11 mouse cellular contexts compared by ENCODE assay signal in the genomic region with DNA sequence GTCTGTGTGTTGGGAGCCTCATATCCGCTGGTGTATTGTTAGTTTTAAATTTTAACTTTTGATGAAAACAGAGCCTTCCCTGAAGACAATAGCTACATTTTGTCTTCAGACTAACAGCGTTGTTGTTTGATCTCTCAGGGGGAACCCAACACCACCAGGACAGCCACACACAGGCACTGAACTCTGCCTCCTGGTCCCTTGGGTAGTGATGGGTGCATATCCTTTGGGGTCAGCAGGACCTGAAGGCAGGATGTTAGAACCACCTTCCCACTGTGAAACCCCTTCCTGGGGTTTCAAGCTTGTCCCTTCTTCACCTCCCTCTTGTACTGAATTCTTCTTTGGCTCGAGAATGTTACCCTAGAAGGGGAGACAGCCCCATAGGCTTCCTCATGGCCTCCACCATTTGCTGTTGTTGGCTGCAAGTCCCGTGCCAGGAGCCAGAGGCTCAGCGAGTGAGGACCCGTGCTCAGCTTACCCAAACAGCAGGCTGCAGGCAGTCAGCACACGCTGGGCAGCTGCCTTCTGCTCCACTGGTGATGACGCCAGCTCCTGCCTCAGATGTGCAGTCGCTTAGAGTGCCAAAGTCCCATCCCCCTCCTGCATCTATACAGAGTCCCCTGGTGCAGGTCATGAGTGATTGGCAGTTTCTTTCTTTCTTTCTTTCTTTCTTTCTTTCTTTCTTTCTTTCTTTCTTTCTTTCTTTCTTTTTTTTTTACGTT.
A peak's percentile ranks its signal among the peaks of the same experiment; 100 is the strongest.
DNase-seq lines count a peak whose midpoint lies in the region; ATAC-seq and TF ChIP-seq lines count a peak whose summit lies in the region.
"Had no signal": no experiment of that assay in that cellular context is flagged by ENCODE, and none has a peak within 500 bp of the region (broad histone marks: within the 10 kb centered on the region; RNA-seq: fewer than 3 reads in every experiment).

No protein-coding gene starts in this region.

- ATAC-seq in embryonic facial prominence, embryonic 11.5 days (replicated peaks; ENCODE audit: insufficient number of reproducible peaks, low FRiP score, low TSS enrichment, low read depth): 0 out of 2 replicates have a peak, but pooled peaks have one; percentile 67
- peak; percentile 58 for ATAC-seq in G1E (ENCODE audit: extremely low read depth, insufficient number of reproducible peaks, low FRiP score, poor library complexity, severe bottlenecking)
- peak; percentile 95 for ATAC-seq in forebrain, embryonic 13.5 days

- no peak for DNase-seq in embryonic facial prominence, embryonic 11.5 days (ENCODE audit: low spot score)
- DNase-seq in embryonic facial prominence, embryonic 10.5 days (ENCODE audit: low spot score): no peak
- DNase-seq in G1E (ENCODE audit: low spot score): peak; percentile 18
- DNase-seq in midbrain, embryonic 10.5 days (ENCODE audit: low spot score): peak; percentile 20
- DNase-seq in urinary bladder, postnatal 36 days (ENCODE audit: low spot score in 2 of 2): no peak
- no peak for DNase-seq in adrenal gland, postnatal 4 days (ENCODE audit: low spot score in 2 of 2)
- DNase-seq in cerebellum, adult 9-11 months: no peak
- DNase-seq: B cell, adult 2 months; thymus, adult 2 months had no signal

- no peak overlapping the region for H3K9ac ChIP-seq in embryonic facial prominence, embryonic 11.5 days (replicated peaks; ENCODE audit: low read length)
- H3K9ac ChIP-seq in forebrain, embryonic 13.5 days: no peak overlapping the region
- H3K9ac ChIP-seq: limb, embryonic 12.5 days had no signal

- H3K27ac ChIP-seq in embryonic facial prominence, embryonic 11.5 days (replicated peaks; ENCODE audit: low read depth, low read length): no peak overlapping the region
- no peak overlapping the region for H3K27ac ChIP-seq in embryonic facial prominence, embryonic 10.5 days (replicated peaks)
- H3K27ac ChIP-seq in forebrain, embryonic 13.5 days: 0 out of 2 replicates have a peak overlapping the region, but pooled peaks have one; percentile 33
- peak overlapping the region; percentile 46 for H3K27ac ChIP-seq in midbrain, embryonic 10.5 days (replicated peaks)
- H3K27ac ChIP-seq: limb, embryonic 12.5 days had no signal

- 49% methylated on average over 10 of the region's 10 CpGs for WGBS in embryonic facial prominence, embryonic 11.5 days
- 55% methylated on average over 10 of the region's 10 CpGs for WGBS in embryonic facial prominence, embryonic 10.5 days
- WGBS in forebrain, embryonic 13.5 days: 18% methylated on average over 10 of the region's 10 CpGs
- 48% methylated on average over 10 of the region's 10 CpGs for WGBS in midbrain, embryonic 10.5 days

- no peak overlapping the region for H3K4me3 ChIP-seq in embryonic facial prominence, embryonic 11.5 days (ENCODE audit: low read depth, low read length)
- no peak overlapping the region for H3K4me3 ChIP-seq in embryonic facial prominence, embryonic 10.5 days
- H3K4me3 ChIP-seq in G1E (ENCODE audit: low read depth, low read length): peak overlapping the region; percentile 62; the same call in 1 of the 2 replicates
- H3K4me3 ChIP-seq in forebrain, embryonic 13.5 days: no peak overlapping the region
- H3K4me3 ChIP-seq in midbrain, embryonic 10.5 days: no peak overlapping the region
- H3K4me3 ChIP-seq: limb, embryonic 12.5 days had no signal

- H3K4me1 ChIP-seq in embryonic facial prominence, embryonic 11.5 days (ENCODE audit: control insufficient read depth, insufficient read depth, low read length): no peaks in the 10 kb centered on the region
- H3K4me1 ChIP-seq in embryonic facial prominence, embryonic 10.5 days: 0 out of 2 replicates have a peak, but pooled peaks cover 9% of the 10 kb centered on the region
- peaks cover 51% of the 10 kb centered on the region for H3K4me1 ChIP-seq in G1E (ENCODE audit: insufficient read depth, low read depth, low read length)
- H3K4me1 ChIP-seq in forebrain, embryonic 13.5 days: peaks cover 23% of the 10 kb centered on the region
- peaks cover 20% of the 10 kb centered on the region for H3K4me1 ChIP-seq in midbrain, embryonic 10.5 days

- no peak for TF ChIP-seq CTCF in G1E (IDR thresholded peaks at IDR 0.05; ENCODE audit: low read depth, low read length)

- no peak overlapping the region for H3K4me2 ChIP-seq in embryonic facial prominence, embryonic 11.5 days (ENCODE audit: low read depth, low read length)
- H3K4me2 ChIP-seq in forebrain, embryonic 13.5 days: peak overlapping the region; percentile 14; the same call in 1 of the 2 replicates
- H3K4me2 ChIP-seq: limb, embryonic 12.5 days had no signal

- H3K27me3 ChIP-seq in embryonic facial prominence, embryonic 11.5 days (ENCODE audit: control insufficient read depth, insufficient read depth, low read length): no peaks in the 10 kb centered on the region
- no peaks in the 10 kb centered on the region for H3K27me3 ChIP-seq in embryonic facial prominence, embryonic 10.5 days (replicated peaks; ENCODE audit: low read depth, poor library complexity, severe bottlenecking)
- H3K27me3 ChIP-seq in G1E (ENCODE audit: insufficient read depth, low read length): no peaks in the 10 kb centered on the region
- no peaks in the 10 kb centered on the region for H3K27me3 ChIP-seq in forebrain, embryonic 13.5 days
- H3K27me3 ChIP-seq in midbrain, embryonic 10.5 days (ENCODE audit: low read depth, poor library complexity, severe bottlenecking): no peaks in the 10 kb centered on the region
- H3K27me3 ChIP-seq: limb, embryonic 12.5 days had no signal

- H3K36me3 ChIP-seq in embryonic facial prominence, embryonic 11.5 days (replicated peaks; ENCODE audit: control insufficient read depth, insufficient read depth, low read depth, low read length): no peaks in the 10 kb centered on the region
- H3K36me3 ChIP-seq in embryonic facial prominence, embryonic 10.5 days (replicated peaks): no peaks in the 10 kb centered on the region
- no peaks in the 10 kb centered on the region for H3K36me3 ChIP-seq in G1E (replicated peaks)
- no peaks in the 10 kb centered on the region for H3K36me3 ChIP-seq in forebrain, embryonic 13.5 days (ENCODE audit: poor library complexity, severe bottlenecking)
- H3K36me3 ChIP-seq in midbrain, embryonic 10.5 days: no peaks in the 10 kb centered on the region
- H3K36me3 ChIP-seq: limb, embryonic 12.5 days had no signal

- no peaks in the 10 kb centered on the region for H3K9me3 ChIP-seq in embryonic facial prominence, embryonic 11.5 days (replicated peaks; ENCODE audit: control insufficient read depth, low read length)
- no peaks in the 10 kb centered on the region for H3K9me3 ChIP-seq in embryonic facial prominence, embryonic 10.5 days
- no peaks in the 10 kb centered on the region for H3K9me3 ChIP-seq in G1E (replicated peaks)
- H3K9me3 ChIP-seq in forebrain, embryonic 13.5 days (replicated peaks): no peaks in the 10 kb centered on the region
- H3K9me3 ChIP-seq in midbrain, embryonic 10.5 days (replicated peaks): no peaks in the 10 kb centered on the region
- H3K9me3 ChIP-seq: limb, embryonic 12.5 days had no signal

Comparison
In these comparisons a context has a peak if more than half of its experiments do, and no peak if none do; other contexts are left out.
1. DNase-seq: peak in G1E (single experiment) and midbrain, embryonic 10.5 days (single experiment); none in embryonic facial prominence, embryonic 11.5 days (single experiment), embryonic facial prominence, embryonic 10.5 days (single experiment), urinary bladder, postnatal 36 days (0 of 2), adrenal gland, postnatal 4 days (0 of 2) and cerebellum, adult 9-11 months (single experiment).
2. H3K27ac ChIP-seq: peak in forebrain, embryonic 13.5 days (single experiment) and midbrain, embryonic 10.5 days (single experiment); none in embryonic facial prominence, embryonic 11.5 days (single experiment) and embryonic facial prominence, embryonic 10.5 days (single experiment).
3. Peak in every context shown above with its lines, with median percentiles within 50 percentile points of each other: ATAC-seq.